Comparison of ENCODE assay signal across 15 mouse cellular contexts in genomic region chr3:105568403-105568802, GRCm38 (mm10).
DNase-seq lines count a peak whose midpoint lies in the region; ATAC-seq and TF ChIP-seq lines count a peak whose summit lies in the region.
"Had no signal": no experiment of that assay in that cellular context is flagged by ENCODE, and none has a peak within 500 bp of the region (broad histone marks: within the 10 kb centered on the region; RNA-seq: fewer than 3 reads in every experiment).

No protein-coding gene starts in this region.

- H3K9me3 ChIP-seq in forebrain, embryonic 12.5 days: no peaks in the 10 kb centered on the region
- H3K9me3 ChIP-seq in forebrain, embryonic 16.5 days (ENCODE audit: control insufficient read depth, low read length): no peaks in the 10 kb centered on the region
- no peaks in the 10 kb centered on the region for H3K9me3 ChIP-seq in hindbrain, postnatal 0 days (ENCODE audit: low read length)
- no peaks in the 10 kb centered on the region for H3K9me3 ChIP-seq in neural tube, embryonic 13.5 days
- no peaks in the 10 kb centered on the region for H3K9me3 ChIP-seq in embryonic facial prominence, embryonic 10.5 days
- H3K9me3 ChIP-seq: embryonic facial prominence, embryonic 15.5 days; G1E; heart, embryonic 13.5 days; limb, embryonic 13.5 days had no signal

- DNase-seq in hindbrain, postnatal 0 days (ENCODE audit: low spot score): peak; percentile 48
- DNase-seq in kidney, postnatal 4 days: no peak
- no peak for DNase-seq in embryonic facial prominence, embryonic 10.5 days (ENCODE audit: low spot score)
- DNase-seq in spleen, postnatal 36 days (ENCODE audit: low spot score in 2 of 2): no peak
- DNase-seq: cerebellum, adult 18-20 months; gastrocnemius, postnatal 36 days; kidney, adult 2 months; lung, postnatal 36 days had no signal

- no peak for TF ChIP-seq CTCF in hindbrain, postnatal 0 days (IDR thresholded peaks at IDR 0.05; ENCODE audit: low read depth)

- peak; percentile 47; the same call in 1 of the 2 replicates for ATAC-seq in forebrain, embryonic 12.5 days (ENCODE audit: low FRiP score)
- peak; percentile 18 for ATAC-seq in forebrain, embryonic 16.5 days
- peak; percentile 52; the same call in 1 of the 2 replicates for ATAC-seq in hindbrain, postnatal 0 days
- 0 out of 2 replicates have a peak, but pooled peaks have one; percentile 48 for ATAC-seq in neural tube, embryonic 13.5 days (ENCODE audit: low read depth)

- peaks cover 51% of the 10 kb centered on the region for H3K4me1 ChIP-seq in forebrain, embryonic 12.5 days
- H3K4me1 ChIP-seq in forebrain, embryonic 16.5 days (replicated peaks; ENCODE audit: control insufficient read depth, insufficient read depth, low read length): peaks cover 52% of the 10 kb centered on the region
- H3K4me1 ChIP-seq in hindbrain, postnatal 0 days (ENCODE audit: insufficient read depth, low read length): peaks cover 34% of the 10 kb centered on the region
- peaks cover 52% of the 10 kb centered on the region for H3K4me1 ChIP-seq in neural tube, embryonic 13.5 days (replicated peaks)
- peaks cover 14% of the 10 kb centered on the region; the same call in 1 of the 2 replicates for H3K4me1 ChIP-seq in embryonic facial prominence, embryonic 10.5 days
- H3K4me1 ChIP-seq: limb, embryonic 13.5 days had no signal

- peak overlapping the region; percentile 76; the same call in 1 of the 2 replicates for H3K27ac ChIP-seq in forebrain, embryonic 12.5 days
- H3K27ac ChIP-seq in forebrain, embryonic 16.5 days (ENCODE audit: low read length): peak overlapping the region; percentile 61
- peak overlapping the region; percentile 3; the same call in 1 of the 2 replicates for H3K27ac ChIP-seq in hindbrain, postnatal 0 days
- peak overlapping the region; percentile 74 for H3K27ac ChIP-seq in neural tube, embryonic 13.5 days (replicated peaks)
- no peak overlapping the region for H3K27ac ChIP-seq in embryonic facial prominence, embryonic 10.5 days (replicated peaks)
- H3K27ac ChIP-seq: embryonic facial prominence, embryonic 15.5 days; heart, embryonic 13.5 days; limb, embryonic 13.5 days had no signal

- H3K27me3 ChIP-seq in forebrain, embryonic 12.5 days: peaks cover 2% of the 10 kb centered on the region; the same call in 1 of the 2 replicates
- H3K27me3 ChIP-seq in forebrain, embryonic 16.5 days (replicated peaks; ENCODE audit: control insufficient read depth, insufficient read depth, low read length): no peaks in the 10 kb centered on the region
- no peaks in the 10 kb centered on the region for H3K27me3 ChIP-seq in hindbrain, postnatal 0 days (ENCODE audit: insufficient read depth, low read length)
- H3K27me3 ChIP-seq in neural tube, embryonic 13.5 days: no peaks in the 10 kb centered on the region
- peaks cover 18% of the 10 kb centered on the region for H3K27me3 ChIP-seq in embryonic facial prominence, embryonic 10.5 days (replicated peaks; ENCODE audit: low read depth, poor library complexity, severe bottlenecking)
- H3K27me3 ChIP-seq: embryonic facial prominence, embryonic 15.5 days had no signal

- H3K9ac ChIP-seq in forebrain, embryonic 12.5 days: no peak overlapping the region
- H3K9ac ChIP-seq in forebrain, embryonic 16.5 days (replicated peaks; ENCODE audit: low read depth, low read length): no peak overlapping the region
- H3K9ac ChIP-seq in hindbrain, postnatal 0 days (replicated peaks; ENCODE audit: low read length): no peak overlapping the region
- no peak overlapping the region for H3K9ac ChIP-seq in neural tube, embryonic 13.5 days
- H3K9ac ChIP-seq: embryonic facial prominence, embryonic 15.5 days; heart, embryonic 13.5 days; limb, embryonic 13.5 days had no signal

- H3K36me3 ChIP-seq in forebrain, embryonic 12.5 days (replicated peaks): no peaks in the 10 kb centered on the region
- H3K36me3 ChIP-seq in forebrain, embryonic 16.5 days (ENCODE audit: control insufficient read depth, insufficient read depth): no peaks in the 10 kb centered on the region
- no peaks in the 10 kb centered on the region for H3K36me3 ChIP-seq in hindbrain, postnatal 0 days (ENCODE audit: insufficient read depth, low read length)
- no peaks in the 10 kb centered on the region for H3K36me3 ChIP-seq in neural tube, embryonic 13.5 days
- H3K36me3 ChIP-seq in embryonic facial prominence, embryonic 10.5 days (replicated peaks): no peaks in the 10 kb centered on the region
- H3K36me3 ChIP-seq: embryonic facial prominence, embryonic 15.5 days; G1E; heart, embryonic 13.5 days; limb, embryonic 13.5 days had no signal

- H3K4me2 ChIP-seq in forebrain, embryonic 12.5 days: no peak overlapping the region
- H3K4me2 ChIP-seq in forebrain, embryonic 16.5 days (ENCODE audit: low read length): no peak overlapping the region
- no peak overlapping the region for H3K4me2 ChIP-seq in hindbrain, postnatal 0 days (ENCODE audit: low read depth, low read length)
- H3K4me2 ChIP-seq in neural tube, embryonic 13.5 days: no peak overlapping the region
- H3K4me2 ChIP-seq: embryonic facial prominence, embryonic 15.5 days; heart, embryonic 13.5 days; limb, embryonic 13.5 days had no signal

- 44% methylated on average over 8 of the region's 8 CpGs for WGBS in forebrain, embryonic 12.5 days
- 36% methylated on average over 8 of the region's 8 CpGs for WGBS in forebrain, embryonic 16.5 days
- WGBS in hindbrain, postnatal 0 days: 43% methylated on average over 8 of the region's 8 CpGs
- 59% methylated on average over 8 of the region's 8 CpGs for WGBS in neural tube, embryonic 13.5 days
- WGBS in embryonic facial prominence, embryonic 10.5 days: 81% methylated on average over 8 of the region's 8 CpGs

- H3K4me3 ChIP-seq in forebrain, embryonic 12.5 days (replicated peaks): no peak overlapping the region
- no peak overlapping the region for H3K4me3 ChIP-seq in forebrain, embryonic 16.5 days (replicated peaks; ENCODE audit: low read length)
- H3K4me3 ChIP-seq in hindbrain, postnatal 0 days (ENCODE audit: low read length): no peak overlapping the region
- H3K4me3 ChIP-seq in neural tube, embryonic 13.5 days: no peak overlapping the region
- H3K4me3 ChIP-seq in embryonic facial prominence, embryonic 10.5 days: no peak overlapping the region
- H3K4me3 ChIP-seq: embryonic facial prominence, embryonic 15.5 days; heart, embryonic 13.5 days; limb, embryonic 13.5 days had no signal
